Mouse (Mus musculus): ENCODE measurements around the gene Rps24.

The Rps24 gene

DNA sequence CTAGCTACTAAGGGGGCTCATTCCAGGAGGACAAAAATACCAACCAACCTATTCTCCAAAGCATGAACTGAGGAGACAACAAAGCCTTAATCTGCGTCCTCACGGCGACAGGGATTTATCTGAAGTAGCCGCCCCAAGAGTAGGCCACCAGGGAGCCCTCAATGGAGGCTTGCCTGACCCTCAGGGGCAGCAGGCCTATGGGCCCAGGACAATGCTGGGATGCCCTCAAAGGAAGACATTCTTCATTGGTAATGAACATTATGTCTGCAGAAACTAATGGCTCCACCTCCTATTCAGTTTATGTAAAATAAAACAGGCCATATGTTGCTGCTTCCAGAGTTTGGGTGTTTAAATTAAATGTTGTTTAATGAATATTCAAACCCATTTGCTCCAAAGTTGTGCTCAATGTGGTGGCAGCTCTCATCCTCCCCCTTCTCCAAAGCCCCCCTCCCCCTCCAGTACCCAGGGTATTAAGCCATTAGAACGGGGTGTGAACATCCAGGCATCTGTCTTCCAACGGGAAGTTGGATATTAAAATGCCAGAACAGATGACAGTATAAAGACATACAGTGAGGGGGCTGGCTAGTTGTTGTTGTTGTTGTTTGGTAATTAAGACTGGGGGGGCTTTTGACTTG lies 25.7 kb downstream of the Rps24 start:
- DNase-seq = no peak

DNA sequence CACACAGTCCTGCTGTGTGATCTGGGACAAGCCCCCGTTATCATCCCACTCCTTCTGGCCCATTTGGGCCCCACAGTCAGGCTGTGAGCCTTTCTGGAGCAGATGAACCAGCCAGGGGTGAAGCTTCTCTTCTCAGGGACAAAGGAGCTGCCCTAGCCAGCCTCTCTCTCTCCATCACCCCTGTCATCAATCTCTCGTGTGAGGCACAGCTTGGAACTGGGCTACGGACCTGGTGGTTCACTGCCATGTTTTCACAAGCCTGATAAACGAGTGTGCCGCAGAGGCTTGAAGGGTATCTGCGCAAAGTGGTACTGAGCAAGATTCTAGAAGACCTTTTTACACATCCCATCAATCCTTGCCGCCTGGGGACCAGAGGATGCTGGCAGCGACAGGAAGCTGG lies 34.7 kb downstream of the Rps24 start:
- DNase-seq = no peak

DNA sequence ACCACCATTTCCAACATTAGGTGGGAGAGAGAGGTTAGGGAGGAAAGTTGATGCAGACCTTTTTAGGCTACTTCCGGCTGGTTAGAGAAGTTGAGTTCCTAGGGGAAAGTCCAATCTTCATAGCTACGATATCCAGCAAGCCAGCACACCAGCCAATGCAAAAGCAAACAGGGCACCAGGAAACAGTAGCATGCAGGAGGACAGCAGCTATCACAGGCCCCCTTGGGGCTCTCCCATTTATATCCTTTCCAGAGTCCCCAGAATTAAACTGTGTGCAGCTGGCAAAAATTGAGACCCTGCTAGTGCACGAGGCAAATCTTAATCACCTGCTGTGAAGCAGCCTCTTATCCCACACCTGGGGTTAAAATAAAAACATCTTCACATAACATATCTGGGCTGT lies 38.2 kb downstream of the Rps24 start:
- DNase-seq = no peak

DNA sequence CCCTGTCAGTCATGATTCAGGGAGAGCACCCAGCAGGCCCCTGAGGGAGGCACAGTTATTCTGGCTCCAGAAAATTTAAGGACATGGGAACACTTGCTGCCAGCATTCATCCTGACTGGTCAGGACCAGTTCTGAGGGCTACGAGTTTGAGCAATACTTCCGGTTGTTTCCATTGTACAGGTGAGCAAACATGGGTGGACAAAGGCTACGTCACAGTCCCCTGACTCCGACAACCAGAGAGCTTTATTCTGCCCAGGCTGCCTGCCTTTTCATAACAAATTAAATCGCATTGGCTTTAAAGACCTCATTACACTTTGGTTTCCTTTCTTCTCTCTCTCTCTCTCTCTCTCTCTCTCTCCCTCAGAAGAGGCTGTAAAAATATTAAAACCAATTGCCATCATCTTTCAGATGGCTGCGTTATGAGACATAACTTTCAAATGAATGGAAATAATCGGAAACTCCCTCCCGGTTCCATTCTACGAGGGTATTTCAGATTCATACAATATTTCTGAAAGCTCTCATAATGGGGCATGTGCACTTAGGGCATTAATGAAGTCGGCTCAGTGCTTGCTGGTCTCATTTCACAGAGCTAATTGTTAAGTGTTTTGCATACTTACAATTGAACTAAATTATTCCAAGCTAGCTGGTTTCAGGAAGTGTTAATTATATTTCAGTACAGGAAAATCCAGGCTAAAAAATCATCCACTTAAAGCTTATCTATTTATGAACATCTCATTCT lies 38.9 kb downstream of the Rps24 start:
- no peak for DNase-seq

DNA sequence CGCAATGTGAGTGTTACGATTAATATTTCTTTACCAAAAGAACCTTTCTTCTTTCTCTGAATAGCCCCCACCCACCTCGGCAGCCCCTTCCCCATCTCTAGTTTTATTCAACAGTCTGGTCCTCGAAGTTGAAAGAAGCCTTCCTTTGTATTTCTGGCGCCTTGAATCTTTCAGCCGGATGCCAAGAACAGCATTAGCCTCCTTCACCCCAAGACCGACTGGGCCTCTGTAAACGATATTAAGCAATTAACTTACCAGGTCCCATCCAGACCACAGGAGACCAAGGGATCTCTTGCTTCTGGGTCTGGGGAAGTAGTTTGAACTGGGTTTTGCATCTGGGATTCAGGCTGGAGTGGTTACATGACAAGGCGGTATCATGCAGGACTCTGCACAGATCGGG lies 39.5 kb downstream of the Rps24 start:
- no peak for DNase-seq

DNA sequence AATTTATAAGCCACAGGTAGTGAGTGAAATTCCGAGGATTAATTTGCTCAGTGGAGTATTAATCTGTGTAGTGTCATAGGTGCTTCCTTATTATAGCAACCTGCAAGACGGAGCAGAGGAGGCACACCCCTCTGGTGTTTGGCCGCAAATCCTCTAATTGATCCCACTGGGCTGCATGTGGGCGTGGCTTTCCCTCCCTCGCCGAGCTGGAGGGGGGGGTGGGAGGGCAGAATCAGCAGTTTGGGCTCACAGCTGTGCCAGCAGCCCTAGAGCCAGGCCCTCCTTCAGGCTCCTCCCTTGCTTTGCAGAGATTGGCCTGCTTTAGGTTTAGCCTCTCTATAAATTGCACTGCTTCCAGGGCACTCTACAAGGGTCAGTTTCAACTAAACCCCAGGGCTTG lies 43.3 kb downstream of the Rps24 start:
- DNase-seq = no peak

DNA sequence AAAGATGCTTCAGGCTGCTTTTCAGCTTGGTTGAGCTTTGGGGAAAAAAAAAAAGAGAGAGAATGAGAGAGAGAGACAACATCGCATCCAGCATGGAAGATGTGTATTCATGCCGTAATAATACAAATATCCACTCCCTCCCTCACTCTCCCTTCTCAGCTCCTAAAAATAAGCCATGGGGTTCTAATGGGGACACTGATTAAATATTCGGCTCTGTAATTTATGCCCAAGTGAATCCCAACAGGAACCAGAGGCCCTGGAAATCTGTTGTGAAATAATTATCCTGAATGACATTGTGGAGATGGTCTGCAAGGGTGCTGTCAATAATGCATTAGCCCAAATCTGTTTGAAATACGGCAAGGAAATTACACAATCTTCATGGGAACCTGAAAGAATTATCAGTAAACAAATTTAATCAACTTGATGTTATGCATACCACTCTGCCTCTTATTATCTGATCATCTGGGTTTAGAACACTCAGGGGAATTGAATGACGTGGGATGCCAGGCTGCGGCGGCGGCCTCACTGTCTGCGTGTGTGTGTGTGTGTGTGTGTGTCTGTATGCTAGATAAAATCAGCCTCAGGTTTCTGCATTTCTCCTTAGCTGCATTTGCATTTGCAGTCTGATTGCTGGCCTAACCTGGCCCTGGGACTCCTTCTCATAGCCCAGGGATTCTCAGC lies 48.1 kb downstream of the Rps24 start:
- DNase-seq = no peak

DNA sequence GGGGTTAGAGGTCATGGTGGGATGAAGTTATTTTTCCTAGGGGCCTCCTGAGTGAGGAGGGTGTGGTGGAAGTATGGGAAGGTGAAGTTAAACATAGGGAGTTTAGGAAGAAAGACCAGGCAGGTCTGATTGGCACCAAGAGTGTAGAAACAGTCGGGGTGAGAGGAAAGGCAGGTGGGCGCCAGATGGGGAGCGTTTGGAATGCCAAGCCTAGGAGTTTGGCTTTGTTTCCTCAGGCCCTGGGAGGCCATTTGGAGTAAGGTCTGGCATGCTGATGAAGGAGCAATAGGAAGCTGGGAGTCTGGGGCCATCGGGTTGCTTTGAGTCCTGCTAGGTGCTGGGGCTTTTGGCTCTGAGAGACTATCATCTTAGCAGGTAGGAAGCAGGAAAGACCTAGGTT lies 56.0 kb downstream of the Rps24 start:
- DNase-seq = peak; percentile 73 to 79

DNA sequence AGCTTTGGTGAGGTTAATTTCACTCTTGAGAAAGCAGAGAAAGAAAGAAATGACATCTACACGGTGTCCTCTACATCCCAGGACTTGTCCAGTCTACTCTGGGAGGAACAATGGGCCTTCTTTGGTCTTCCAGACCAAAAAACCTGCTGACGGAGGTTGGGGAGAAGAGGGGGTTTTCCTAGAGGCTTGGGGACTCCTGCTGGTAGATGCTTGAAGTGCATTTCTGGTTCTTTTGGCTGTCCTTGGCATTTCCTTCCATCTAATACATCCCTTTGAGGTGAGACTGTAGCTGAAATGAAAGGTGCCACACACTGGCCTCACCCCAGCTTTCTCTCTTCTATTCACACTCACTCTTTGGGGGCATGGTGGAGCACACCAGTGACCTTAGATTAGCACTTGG lies 57.1 kb downstream of the Rps24 start:
- DNase-seq = peak in 1 of 2 experiments; percentile 36
